Mouse (Mus musculus) embryonic facial prominence, embryonic 13.5 days (tissue): ENCODE data around the gene Dach1. TPM values are rescaled to one million over a fixed set of nuclear protein-coding genes. Genes with fewer than 3 reads are reported as not detected.

Experiments
- ATAC-seq: fragments of 200-750 bp; cut with Nextera tagmentation; 2 replicates; pipeline ENCODE4 v1.8.0; 2017; ENCODE audit warnings: low read depth; ENCODE audit not compliant: insufficient number of reproducible peaks, insufficient read depth, low FRiP score, low TSS enrichment
- H3K27ac ChIP-seq: fragments of 300-500 bp; sonication (generic); 2 replicates; pipeline ENCODE4 v1.5.1; 2015; ENCODE audit warnings: moderate library complexity, mild to moderate bottlenecking, inconsistent platforms
- H3K27me3 ChIP-seq: fragments of 300-500 bp; sonication (generic); 2 replicates; pipeline ENCODE4 v1.6.1; 2015; ENCODE audit warnings: mild to moderate bottlenecking, inconsistent platforms
- H3K36me3 ChIP-seq: fragments of 300-500 bp; sonication (generic); 2 replicates; pipeline ENCODE4 v1.6.1; 2015; ENCODE audit warnings: mild to moderate bottlenecking, inconsistent platforms
- H3K4me1 ChIP-seq: fragments of 300-500 bp; sonication (generic); 2 replicates; pipeline ENCODE4 v1.6.1; 2015; ENCODE audit warnings: inconsistent platforms
- H3K4me2 ChIP-seq: fragments of 300-500 bp; sonication (generic); 2 replicates; pipeline ENCODE4 v1.6.1; 2015; ENCODE audit warnings: moderate library complexity, mild to moderate bottlenecking, inconsistent platforms
- H3K4me3 ChIP-seq: fragments of 300-500 bp; sonication (generic); 2 replicates; pipeline ENCODE4 v1.5.1; 2015; ENCODE audit warnings: mild to moderate bottlenecking, inconsistent platforms
- H3K9ac ChIP-seq: fragments of 300-500 bp; sonication (generic); 2 replicates; pipeline ENCODE4 v1.6.1; 2015; ENCODE audit warnings: mild to moderate bottlenecking, inconsistent platforms
- H3K9me3 ChIP-seq: fragments of 300-500 bp; sonication (generic); 2 replicates; pipeline ENCODE4 v1.6.1; 2016; ENCODE audit warnings: inconsistent platforms
- WGBS: fragments of 180-500 bp; shearing (Covaris S2); methylation state at CpG from one replicate; pipeline ENCODE4 v1.1.7; 2015; ENCODE audit warnings: mixed read lengths; 5-methylcytosine and 5-hydroxymethylcytosine counted together
- polyA plus RNA-seq: library from polyadenylated mRNA; unstranded; fragments of >200 nt; fragmentation: Nextera tagmentation; extraction: Ambion mirVana; gene quantifications from 2 replicates; pipeline ENCODE4 v1.2.1, GENCODE M21; 2015

Gene Dach1
- polyA plus RNA-seq: 2.1 and 3.1 TPM in 2 replicates

GRCm38 (mm10) chr14:98169421-98170076, at the start of gene Dach1:
TSS of gene Dach1 (minus strand) at chr14:98169765.
- WGBS: 1% methylated on average over 31 of the region's 32 CpGs
- Histone ChIP-seq H3K27ac (peak within 1 kb of the TSS; percentile 66; the same call in 1 of the 2 replicates), H3K9me3 (no peaks in the 10 kb centered on the region), H3K36me3 (no peaks in the 10 kb centered on the region), H3K4me1 (0 out of 2 replicates have a peak, but pooled peaks cover 2% of the 10 kb centered on the region), H3K4me2 (peak within 1 kb of the TSS; percentile 95), H3K9ac (peak within 1 kb of the TSS; percentile 78), H3K27me3 (peaks cover 22% of the 10 kb centered on the region), H3K4me3 (peak within 1 kb of the TSS; percentile 80)
- peak; percentile 77 for ATAC-seq

- Histone ChIP-seq H3K27ac (no peak overlapping the region), H3K4me3 (no peak overlapping the region), H3K9me3 (no peaks in the 10 kb centered on the region), H3K27me3 (no peaks in the 10 kb centered on the region), H3K36me3 (no peaks in the 10 kb centered on the region), H3K9ac (no peak overlapping the region), H3K4me1 (no peaks in the 10 kb centered on the region), H3K4me2 (no peak overlapping the region)
- WGBS: 80% methylated on average over 3 of the region's 3 CpGs
- no peak for ATAC-seq
Measured at GRCm38 (mm10) chr14:98200089-98200488, 30.5 kb upstream of the Dach1 start.

DNA sequence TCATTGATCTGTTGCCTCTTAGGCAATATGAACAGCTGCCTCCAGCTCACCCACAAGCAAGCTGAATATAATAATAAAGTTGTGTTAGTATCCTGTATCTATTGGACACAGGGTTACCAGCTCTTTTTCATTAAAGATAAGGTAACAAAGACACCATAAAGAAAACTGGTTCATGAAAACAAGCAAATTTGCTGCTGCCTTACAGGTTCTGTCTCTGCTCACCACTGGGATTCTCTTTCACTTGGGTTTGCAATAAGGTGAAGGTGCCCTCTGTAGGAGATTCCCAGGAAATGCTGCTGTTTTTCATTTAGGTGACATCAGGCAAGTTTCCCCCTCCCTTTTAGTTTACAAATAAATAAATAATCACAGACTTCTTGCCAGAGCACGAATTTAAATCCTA, 12.0 kb upstream of the Dach1 start:
- H3K27ac ChIP-seq: no peak overlapping the region
- no peak overlapping the region for H3K9ac ChIP-seq
- H3K4me1 ChIP-seq: no peaks in the 10 kb centered on the region
- H3K27me3 ChIP-seq: no peaks in the 10 kb centered on the region
- H3K36me3 ChIP-seq: no peaks in the 10 kb centered on the region
- no peak for ATAC-seq
- H3K4me2 ChIP-seq: no peak overlapping the region
- H3K9me3 ChIP-seq: no peaks in the 10 kb centered on the region
- no peak overlapping the region for H3K4me3 ChIP-seq
- WGBS: 2% methylated on average over 1 of the region's 1 CpGs

DNA sequence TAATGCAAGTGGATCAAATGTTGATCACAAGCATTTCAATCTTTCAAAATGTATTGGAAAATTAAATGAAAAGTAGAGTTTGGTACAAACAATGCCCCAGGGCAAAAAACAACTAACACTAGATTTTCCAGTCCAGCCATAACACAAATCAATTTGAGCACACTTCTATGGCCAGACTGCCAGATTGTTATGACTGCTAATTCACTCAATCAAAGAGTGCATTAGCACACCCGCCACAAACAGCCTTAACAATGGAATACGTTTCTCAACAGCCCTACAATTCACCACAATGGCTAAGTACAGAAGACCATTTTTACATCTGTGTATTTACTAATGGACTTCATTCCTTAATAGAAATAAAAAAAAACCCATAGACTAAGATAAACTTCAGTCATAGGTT, 4.3 kb upstream of the Dach1 start:
- Histone ChIP-seq H3K4me3 (no peak overlapping the region), H3K9ac (no peak overlapping the region), H3K4me1 (no peaks in the 10 kb centered on the region), H3K27me3 (peaks cover 15% of the 10 kb centered on the region), H3K9me3 (no peaks in the 10 kb centered on the region), H3K4me2 (no peak overlapping the region), H3K36me3 (no peaks in the 10 kb centered on the region), H3K27ac (no peak overlapping the region)
- WGBS: 17% methylated on average over 2 of the region's 2 CpGs
- no peak for ATAC-seq

GRCm38 (mm10) chr14:98172394-98172905, 2.9 kb upstream of the Dach1 start:
- H3K4me2 ChIP-seq: no peak overlapping the region; the same call in 1 of the 2 replicates
- H3K27ac ChIP-seq: no peak overlapping the region

DNA sequence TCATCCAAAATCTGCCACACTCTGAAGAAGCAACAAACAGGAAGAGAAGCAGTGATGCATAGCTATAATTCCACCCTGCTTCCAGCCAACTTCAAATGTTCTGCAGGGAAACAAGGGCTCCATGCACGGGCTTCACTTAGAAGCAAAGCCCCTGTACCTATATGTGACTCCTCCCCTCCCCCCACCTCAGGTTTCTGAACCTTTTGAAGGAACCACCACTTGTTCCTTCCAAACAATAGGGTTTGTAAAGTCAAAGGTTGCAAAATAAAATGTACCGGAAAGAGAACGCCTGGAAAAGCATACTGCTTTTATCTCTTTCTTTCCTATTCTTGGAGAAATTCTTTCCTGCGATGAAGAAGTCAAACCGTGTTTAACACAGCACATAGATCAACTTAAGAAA, 2.3 kb upstream of the Dach1 start:
- Histone ChIP-seq H3K9ac (no peak overlapping the region), H3K4me1 (0 out of 2 replicates have a peak, but pooled peaks cover 2% of the 10 kb centered on the region), H3K4me2 (no peak overlapping the region), H3K27me3 (peaks cover 17% of the 10 kb centered on the region), H3K4me3 (no peak overlapping the region), H3K27ac (no peak overlapping the region), H3K36me3 (no peaks in the 10 kb centered on the region), H3K9me3 (no peaks in the 10 kb centered on the region)
- 6% methylated on average over 5 of the region's 5 CpGs for WGBS
- no peak for ATAC-seq

More at GRCm38 (mm10) chr14:98172394-98172905, 2.9 kb upstream of the Dach1 start:
- ATAC-seq: no peak
- H3K27me3 ChIP-seq: peaks cover 15% of the 10 kb centered on the region
- 6% methylated on average over 5 of the region's 5 CpGs for WGBS
- no peaks in the 10 kb centered on the region for H3K36me3 ChIP-seq
- H3K9ac ChIP-seq: no peak overlapping the region
- no peaks in the 10 kb centered on the region for H3K9me3 ChIP-seq
- H3K4me1 ChIP-seq: no peaks in the 10 kb centered on the region
- H3K4me3 ChIP-seq: no peak overlapping the region

GRCm38 (mm10) chr14:98168908-98169401, 610 bp downstream of the Dach1 start:
- peak overlapping the region; percentile 80 for H3K4me3 ChIP-seq
- 0 out of 2 replicates have a peak, but pooled peaks cover 2% of the 10 kb centered on the region for H3K4me1 ChIP-seq
- WGBS: 1% methylated on average over 44 of the region's 45 CpGs
- peak; percentile 18; the same call in 1 of the 2 replicates for ATAC-seq
- peak overlapping the region; percentile 66; the same call in 1 of the 2 replicates for H3K27ac ChIP-seq
- peak overlapping the region; percentile 78 for H3K9ac ChIP-seq
- no peaks in the 10 kb centered on the region for H3K36me3 ChIP-seq
- H3K4me2 ChIP-seq: peak overlapping the region; percentile 95
- H3K27me3 ChIP-seq: peaks cover 22% of the 10 kb centered on the region
- no peaks in the 10 kb centered on the region for H3K9me3 ChIP-seq

GRCm38 (mm10) chr14:98168039-98168907, 1.3 kb downstream of the Dach1 start:
- Histone ChIP-seq H3K4me1 (0 out of 2 replicates have a peak, but pooled peaks cover 2% of the 10 kb centered on the region), H3K4me3 (peak overlapping the region; percentile 80), H3K36me3 (no peaks in the 10 kb centered on the region), H3K4me2 (peak overlapping the region; percentile 95), H3K27me3 (peaks cover 22% of the 10 kb centered on the region), H3K9ac (peak overlapping the region; percentile 78), H3K27ac (peak overlapping the region; percentile 66), H3K9me3 (no peaks in the 10 kb centered on the region)
- ATAC-seq: peak; percentile 33; the same call in 1 of the 2 replicates
- WGBS: under 1% methylated on average over 46 of the region's 48 CpGs

- peak overlapping the region; percentile 51 for H3K27ac ChIP-seq
- no peaks in the 10 kb centered on the region for H3K9me3 ChIP-seq
- WGBS: 2% methylated on average over 33 of the region's 33 CpGs
- peak overlapping the region; percentile 95 for H3K4me2 ChIP-seq
- H3K4me3 ChIP-seq: peak overlapping the region; percentile 80
- no peaks in the 10 kb centered on the region for H3K36me3 ChIP-seq
- H3K9ac ChIP-seq: peak overlapping the region; percentile 78
- ATAC-seq: peak; percentile 72
- H3K27me3 ChIP-seq: peaks cover 18% of the 10 kb centered on the region
- 0 out of 2 replicates have a peak, but pooled peaks cover 2% of the 10 kb centered on the region for H3K4me1 ChIP-seq
Measured at GRCm38 (mm10) chr14:98167186-98168038, 2.2 kb downstream of the Dach1 start.

- Histone ChIP-seq H3K4me2 (peak overlapping the region; percentile 95), H3K4me3 (peak overlapping the region; percentile 80), H3K9ac (no peak overlapping the region), H3K36me3 (no peaks in the 10 kb centered on the region), H3K27me3 (peaks cover 13% of the 10 kb centered on the region), H3K27ac (no peak overlapping the region), H3K9me3 (no peaks in the 10 kb centered on the region), H3K4me1 (0 out of 2 replicates have a peak, but pooled peaks cover 2% of the 10 kb centered on the region)
- 73% methylated on average over 10 of the region's 10 CpGs for WGBS
- no peak for ATAC-seq
Measured at GRCm38 (mm10) chr14:98166318-98166976, 3.1 kb downstream of the Dach1 start.
